Mouse (Mus musculus): ENCODE data around the gene Zpbp. TPM values are rescaled to one million over a fixed set of nuclear protein-coding genes. Genes with fewer than 3 reads are reported as not detected.
A peak's percentile ranks its signal among the peaks of the same experiment; 100 is the strongest.

The Zpbp gene
- polyA plus RNA-seq, 1 experiment from 2014 or later: 0.67 TPM

DNA sequence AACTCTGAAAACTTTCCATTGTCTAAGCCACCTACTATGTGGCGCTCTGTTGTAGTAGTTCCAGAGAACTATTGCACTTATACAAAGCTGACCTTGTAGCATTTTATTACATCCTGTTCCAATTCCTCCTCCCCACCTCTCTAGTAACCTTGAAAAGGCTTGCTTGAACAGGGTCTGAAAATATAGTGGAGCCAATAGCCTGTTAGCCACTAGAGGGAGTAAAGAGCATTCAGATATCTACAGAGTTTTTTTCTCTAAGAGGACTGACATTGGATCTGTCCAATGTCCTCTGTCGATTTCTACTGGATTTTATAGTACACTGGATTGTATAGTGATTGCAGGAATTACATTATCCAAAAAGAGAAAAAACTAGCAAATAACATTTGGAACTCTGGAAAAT lies 7.2 kb downstream of the Zpbp start:
- no peak overlapping the region for H3K9ac ChIP-seq (ENCODE audit: low read depth, low read length)
- H3K4me1 ChIP-seq (ENCODE audit: control insufficient read depth, insufficient read depth, low read length): no peaks in the 10 kb centered on the region
- WGBS: 24% methylated on average over 2 of the region's 2 CpGs
- H3K27ac ChIP-seq (replicated peaks; ENCODE audit: low read depth, low read length): no peak overlapping the region
- no peaks in the 10 kb centered on the region for H3K9me3 ChIP-seq (ENCODE audit: control insufficient read depth, low read length)
- no peaks in the 10 kb centered on the region for H3K27me3 ChIP-seq (replicated peaks; ENCODE audit: control insufficient read depth, insufficient read depth, low read length)
- H3K4me2 ChIP-seq (ENCODE audit: low read depth, low read length): no peak overlapping the region
- DNase-seq (ENCODE audit: low spot score) (peak; percentile 3), ATAC-seq (ENCODE audit: low read depth) (no peak; the same call in 1 of the 2 replicates)
- no peaks in the 10 kb centered on the region for H3K36me3 ChIP-seq (ENCODE audit: control insufficient read depth, insufficient read depth, low read length)
- H3K4me3 ChIP-seq (ENCODE audit: low read depth, low read length): no peak overlapping the region

DNA sequence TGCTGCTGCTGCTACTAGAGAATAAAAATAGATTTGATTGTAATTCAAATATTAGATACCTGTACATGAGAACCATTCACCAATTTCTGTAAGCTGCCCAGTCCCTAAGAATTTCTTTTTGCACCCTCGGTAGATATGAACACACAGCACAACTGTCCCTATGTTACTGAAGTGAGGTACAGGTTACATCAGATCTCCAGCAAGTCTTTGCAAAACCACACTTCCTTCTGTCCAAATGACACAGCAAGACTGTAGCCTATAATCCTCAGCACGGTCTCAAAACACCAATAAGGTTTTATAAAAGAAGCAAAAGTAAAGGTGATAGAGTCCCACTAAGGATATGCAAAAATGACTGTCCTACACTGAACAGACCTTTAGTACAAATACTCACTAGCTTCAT lies 44.9 kb downstream of the Zpbp start:
- H3K9ac ChIP-seq (ENCODE audit: low read depth, low read length): no peak overlapping the region
- no peak overlapping the region for H3K4me2 ChIP-seq (ENCODE audit: low read depth, low read length)
- no peak overlapping the region for H3K27ac ChIP-seq (replicated peaks; ENCODE audit: low read depth, low read length)
- no peaks in the 10 kb centered on the region for H3K4me1 ChIP-seq (ENCODE audit: control insufficient read depth, insufficient read depth, low read length)
- ATAC-seq (ENCODE audit: low read depth): no peak
- H3K36me3 ChIP-seq (ENCODE audit: control insufficient read depth, insufficient read depth, low read length): no peaks in the 10 kb centered on the region
- H3K4me3 ChIP-seq (ENCODE audit: low read depth, low read length): no peak overlapping the region
- H3K27me3 ChIP-seq (replicated peaks; ENCODE audit: control insufficient read depth, insufficient read depth, low read length): no peaks in the 10 kb centered on the region
- H3K9me3 ChIP-seq (ENCODE audit: control insufficient read depth, low read length): no peaks in the 10 kb centered on the region
- WGBS: 71% methylated on average over 2 of the region's 2 CpGs
- no peak for DNase-seq (ENCODE audit: low spot score)

DNA sequence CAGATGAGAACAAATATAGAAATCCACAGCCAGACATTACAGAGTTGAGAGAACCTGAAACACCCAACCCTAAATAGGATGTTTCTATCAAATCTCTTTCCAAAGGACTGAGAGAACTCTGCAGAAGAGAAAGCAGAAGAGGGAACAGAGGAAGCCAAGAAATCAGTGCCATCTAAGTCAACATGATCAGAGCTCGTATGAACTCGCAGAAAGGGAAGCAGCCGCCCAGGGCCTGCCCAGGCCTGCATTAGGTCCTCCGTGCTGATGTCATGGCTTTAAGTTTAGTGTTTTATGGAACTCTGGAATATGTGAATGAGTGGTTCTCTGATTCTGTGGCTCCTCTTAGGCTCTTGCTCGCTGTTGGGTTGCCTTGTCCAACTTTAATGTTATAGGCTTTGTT lies 48.0 kb downstream of the Zpbp start:
- Histone ChIP-seq H3K27me3 (replicated peaks; ENCODE audit: control insufficient read depth, insufficient read depth, low read length) (no peaks in the 10 kb centered on the region), H3K36me3 (ENCODE audit: control insufficient read depth, insufficient read depth, low read length) (no peaks in the 10 kb centered on the region), H3K9me3 (ENCODE audit: control insufficient read depth, low read length) (no peaks in the 10 kb centered on the region), H3K4me2 (ENCODE audit: low read depth, low read length) (no peak overlapping the region), H3K4me3 (ENCODE audit: low read depth, low read length) (no peak overlapping the region), H3K27ac (replicated peaks; ENCODE audit: low read depth, low read length) (no peak overlapping the region), H3K9ac (ENCODE audit: low read depth, low read length) (no peak overlapping the region), H3K4me1 (ENCODE audit: control insufficient read depth, insufficient read depth, low read length) (no peaks in the 10 kb centered on the region)
- ATAC-seq (ENCODE audit: low read depth) (no peak), DNase-seq (ENCODE audit: low spot score) (no peak)
- WGBS: 79% methylated on average over 5 of the region's 5 CpGs

DNA sequence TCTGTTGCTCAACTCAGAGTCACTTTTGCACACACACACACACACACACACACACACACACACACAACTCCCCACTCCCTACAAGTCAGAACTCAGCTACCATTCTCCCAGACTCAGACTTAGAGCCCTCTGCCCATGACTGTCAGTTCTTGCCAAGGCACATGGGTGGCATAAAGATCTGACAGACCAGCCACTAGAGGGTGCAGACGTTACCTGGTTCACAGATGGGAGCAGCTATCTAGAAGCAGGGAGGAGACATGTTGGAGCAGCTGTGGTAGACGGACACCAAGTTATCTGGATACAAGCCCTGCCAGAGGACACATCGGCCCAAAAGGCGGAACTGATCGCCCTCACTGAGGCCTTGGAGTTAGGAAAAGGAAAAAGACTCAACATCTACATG lies 67.5 kb downstream of the Zpbp start:
- Histone ChIP-seq H3K4me3 (ENCODE audit: low read depth, low read length) (no peak overlapping the region), H3K4me1 (ENCODE audit: control insufficient read depth, insufficient read depth, low read length) (no peaks in the 10 kb centered on the region), H3K36me3 (ENCODE audit: control insufficient read depth, insufficient read depth, low read length) (no peaks in the 10 kb centered on the region), H3K9ac (ENCODE audit: low read depth, low read length) (no peak overlapping the region), H3K27ac (replicated peaks; ENCODE audit: low read depth, low read length) (no peak overlapping the region), H3K9me3 (ENCODE audit: control insufficient read depth, low read length) (no peaks in the 10 kb centered on the region), H3K27me3 (replicated peaks; ENCODE audit: control insufficient read depth, insufficient read depth, low read length) (no peaks in the 10 kb centered on the region), H3K4me2 (ENCODE audit: low read depth, low read length) (no peak overlapping the region)
- no peak for DNase-seq (ENCODE audit: low spot score)
- 79% methylated on average over 5 of the region's 5 CpGs for WGBS
- ATAC-seq (ENCODE audit: low read depth): no peak

DNA sequence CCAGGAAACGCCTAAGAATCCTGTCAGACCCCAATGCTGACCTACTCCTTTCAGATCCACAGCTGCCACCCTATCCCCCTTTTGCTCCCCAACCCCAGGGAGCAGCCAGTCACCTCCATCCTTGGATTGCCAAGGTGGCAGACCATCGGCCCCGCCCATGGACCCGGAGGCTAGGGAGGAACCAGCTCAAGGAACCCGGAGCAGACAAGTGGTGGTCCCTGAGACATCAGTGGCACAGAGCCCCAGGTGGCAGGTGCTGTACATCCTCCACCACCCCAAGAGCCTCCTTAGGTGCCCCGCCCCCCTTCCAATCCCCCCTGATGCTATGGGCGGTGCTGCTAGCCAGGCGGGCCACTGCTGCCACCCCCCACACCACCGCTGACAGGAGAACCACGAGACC lies 69.0 kb downstream of the Zpbp start:
- WGBS: 91% methylated on average over 10 of the region's 10 CpGs
- no peaks in the 10 kb centered on the region for H3K27me3 ChIP-seq (replicated peaks; ENCODE audit: control insufficient read depth, insufficient read depth, low read length)
- no peaks in the 10 kb centered on the region for H3K9me3 ChIP-seq (ENCODE audit: control insufficient read depth, low read length)
- ATAC-seq (ENCODE audit: low read depth) (no peak), DNase-seq (ENCODE audit: low spot score) (no peak)
- no peak overlapping the region for H3K4me3 ChIP-seq (ENCODE audit: low read depth, low read length)
- no peak overlapping the region for H3K9ac ChIP-seq (ENCODE audit: low read depth, low read length)
- no peaks in the 10 kb centered on the region for H3K4me1 ChIP-seq (ENCODE audit: control insufficient read depth, insufficient read depth, low read length)
- no peak overlapping the region for H3K27ac ChIP-seq (replicated peaks; ENCODE audit: low read depth, low read length)
- H3K36me3 ChIP-seq (ENCODE audit: control insufficient read depth, insufficient read depth, low read length): no peaks in the 10 kb centered on the region
- no peak overlapping the region for H3K4me2 ChIP-seq (ENCODE audit: low read depth, low read length)

DNA sequence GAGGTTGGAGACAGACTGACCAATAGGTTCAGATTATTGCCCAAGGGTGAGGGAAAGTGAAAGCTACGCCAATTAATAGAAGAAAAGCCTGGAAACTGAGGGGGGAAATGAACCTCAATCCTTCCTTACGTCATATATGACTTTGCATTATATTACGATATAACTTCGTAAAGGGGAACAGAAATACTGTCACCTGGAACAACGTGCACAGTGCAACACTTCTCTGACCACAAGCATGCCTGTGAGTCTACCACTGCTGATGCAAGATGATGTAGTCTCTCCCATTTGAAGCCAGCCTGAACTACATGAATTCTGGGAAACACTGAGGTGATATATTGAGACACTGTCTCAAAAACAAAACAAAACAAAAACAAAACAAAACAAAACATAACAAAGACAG lies 90.9 kb downstream of the Zpbp start:
- Histone ChIP-seq H3K4me1 (ENCODE audit: control insufficient read depth, insufficient read depth, low read length) (no peaks in the 10 kb centered on the region), H3K9ac (ENCODE audit: low read depth, low read length) (no peak overlapping the region), H3K27me3 (replicated peaks; ENCODE audit: control insufficient read depth, insufficient read depth, low read length) (no peaks in the 10 kb centered on the region), H3K27ac (replicated peaks; ENCODE audit: low read depth, low read length) (no peak overlapping the region), H3K36me3 (ENCODE audit: control insufficient read depth, insufficient read depth, low read length) (no peaks in the 10 kb centered on the region), H3K4me2 (ENCODE audit: low read depth, low read length) (no peak overlapping the region), H3K4me3 (ENCODE audit: low read depth, low read length) (no peak overlapping the region), H3K9me3 (ENCODE audit: control insufficient read depth, low read length) (no peaks in the 10 kb centered on the region)
- WGBS: 88% methylated on average over 5 of the region's 5 CpGs
- ATAC-seq (ENCODE audit: low read depth): no peak
- DNase-seq (ENCODE audit: low spot score): no peak

GRCm38 (mm10) chr11:11283512-11283911 lies 178.7 kb downstream of the Zpbp start:
- no peaks in the 10 kb centered on the region for H3K27me3 ChIP-seq (replicated peaks; ENCODE audit: control insufficient read depth, insufficient read depth, low read length)
- H3K27ac ChIP-seq (replicated peaks; ENCODE audit: low read depth, low read length): no peak overlapping the region
- H3K4me1 ChIP-seq (ENCODE audit: control insufficient read depth, insufficient read depth, low read length): no peaks in the 10 kb centered on the region
- H3K36me3 ChIP-seq (ENCODE audit: control insufficient read depth, insufficient read depth, low read length): no peaks in the 10 kb centered on the region
- no peaks in the 10 kb centered on the region for H3K9me3 ChIP-seq (ENCODE audit: control insufficient read depth, low read length)
- no peak overlapping the region for H3K9ac ChIP-seq (ENCODE audit: low read depth, low read length)
- 73% methylated on average over 3 of the region's 3 CpGs for WGBS
- H3K4me2 ChIP-seq (ENCODE audit: low read depth, low read length): no peak overlapping the region
- no peak for ATAC-seq (ENCODE audit: low read depth)
- no peak overlapping the region for H3K4me3 ChIP-seq (ENCODE audit: low read depth, low read length)
- no peak for DNase-seq (ENCODE audit: low spot score)

GRCm38 (mm10) chr11:11280128-11280527 lies 182.1 kb downstream of the Zpbp start:
- H3K4me3 ChIP-seq (ENCODE audit: low read depth, low read length): no peak overlapping the region
- no peak overlapping the region for H3K27ac ChIP-seq (replicated peaks; ENCODE audit: low read depth, low read length)
- no peaks in the 10 kb centered on the region for H3K36me3 ChIP-seq (ENCODE audit: control insufficient read depth, insufficient read depth, low read length)
- ATAC-seq (ENCODE audit: low read depth) (no peak), DNase-seq (ENCODE audit: low spot score) (no peak)
- H3K4me1 ChIP-seq (ENCODE audit: control insufficient read depth, insufficient read depth, low read length): no peaks in the 10 kb centered on the region
- no peak overlapping the region for H3K9ac ChIP-seq (ENCODE audit: low read depth, low read length)
- no peaks in the 10 kb centered on the region for H3K27me3 ChIP-seq (replicated peaks; ENCODE audit: control insufficient read depth, insufficient read depth, low read length)
- no peaks in the 10 kb centered on the region for H3K9me3 ChIP-seq (ENCODE audit: control insufficient read depth, low read length)
- no peak overlapping the region for H3K4me2 ChIP-seq (ENCODE audit: low read depth, low read length)

DNA sequence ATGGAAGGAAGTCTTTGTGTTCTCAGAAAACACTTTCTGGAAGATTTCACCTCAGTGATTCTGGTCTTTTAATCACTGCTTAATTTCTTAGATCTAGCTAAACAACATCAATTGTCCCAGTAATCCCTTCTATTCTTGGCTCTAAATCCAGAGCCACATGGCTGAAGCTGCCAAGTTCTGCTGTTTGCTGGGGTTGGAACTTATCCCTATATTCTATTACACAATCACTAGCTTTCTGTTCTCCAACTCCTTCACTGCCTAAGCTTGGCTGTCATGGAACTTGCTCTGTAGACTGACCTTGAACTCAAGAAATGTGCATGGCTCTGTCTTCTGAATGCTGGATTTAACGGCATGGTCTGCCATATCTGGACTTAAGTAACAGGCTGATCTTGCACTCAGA lies 204.9 kb downstream of the Zpbp start:
- Histone ChIP-seq H3K27me3 (replicated peaks; ENCODE audit: control insufficient read depth, insufficient read depth, low read length) (no peaks in the 10 kb centered on the region), H3K4me1 (ENCODE audit: control insufficient read depth, insufficient read depth, low read length) (no peaks in the 10 kb centered on the region), H3K9ac (ENCODE audit: low read depth, low read length) (no peak overlapping the region), H3K4me2 (ENCODE audit: low read depth, low read length) (no peak overlapping the region), H3K9me3 (ENCODE audit: control insufficient read depth, low read length) (no peaks in the 10 kb centered on the region), H3K27ac (replicated peaks; ENCODE audit: low read depth, low read length) (no peak overlapping the region), H3K4me3 (ENCODE audit: low read depth, low read length) (no peak overlapping the region), H3K36me3 (ENCODE audit: control insufficient read depth, insufficient read depth, low read length) (no peaks in the 10 kb centered on the region)
- 73% methylated on average over 1 of the region's 1 CpGs for WGBS
- ATAC-seq (ENCODE audit: low read depth) (no peak), DNase-seq (ENCODE audit: low spot score) (no peak)
